25 mouse cellular contexts compared by ENCODE assay signal in genomic region chr9:66736016-66736415, GRCm38 (mm10). TPM values are rescaled to one million over a fixed set of nuclear protein-coding genes. Genes with fewer than 3 reads are reported as not detected.
DNase-seq lines count a peak whose midpoint lies in the region; ATAC-seq and TF ChIP-seq lines count a peak whose summit lies in the region.
"Had no signal": no experiment of that assay in that cellular context is flagged by ENCODE, and none has a peak within 500 bp of the region (broad histone marks: within the 10 kb centered on the region; RNA-seq: fewer than 3 reads in every experiment).

No protein-coding gene starts in this region.

- intact Hi-C loops in heart, adult 2 months (cut with DNase I), result no loop called here

- no peak for TF ChIP-seq POLR2A in kidney, adult 2 months (IDR thresholded peaks at IDR 0.05; ENCODE audit: low read depth, low read length)
- TF ChIP-seq POLR2A in small intestine, adult 2 months (IDR thresholded peaks at IDR 0.05; ENCODE audit: low read depth, low read length), result no peak
- no peak for TF ChIP-seq POLR2A in heart, adult 2 months (IDR thresholded peaks at IDR 0.05; ENCODE audit: insufficient read depth, low read depth, low read length)

- no peaks in the 10 kb centered on the region for H3K27me3 ChIP-seq in kidney, adult 2 months (replicated peaks; ENCODE audit: control insufficient read depth, insufficient read depth, low read length)
- H3K27me3 ChIP-seq in kidney, embryonic 14.5 days (ENCODE audit: control insufficient read depth, insufficient read depth, low read length), result no peaks in the 10 kb centered on the region
- no peaks in the 10 kb centered on the region for H3K27me3 ChIP-seq in kidney, postnatal 0 days (ENCODE audit: insufficient read depth, low read length)
- no peaks in the 10 kb centered on the region for H3K27me3 ChIP-seq in intestine, embryonic 15.5 days (replicated peaks)
- no peaks in the 10 kb centered on the region for H3K27me3 ChIP-seq in small intestine, adult 2 months (ENCODE audit: control insufficient read depth, insufficient read depth, low read length)
- H3K27me3 ChIP-seq in heart, adult 2 months (ENCODE audit: control insufficient read depth, insufficient read depth, low read length), result peaks cover 2% of the 10 kb centered on the region; the same call in 1 of the 2 replicates
- H3K27me3 ChIP-seq: CH12.LX; forebrain, embryonic 13.5 days; heart, embryonic 15.5 days; hindbrain, embryonic 13.5 days had no signal

- peak; percentile 40 for DNase-seq in kidney, adult 2 months
- no peak for DNase-seq in kidney, postnatal 0 days (ENCODE audit: low spot score)
- DNase-seq in kidney, adult 11 months, result no peak
- no peak for DNase-seq in urinary bladder, postnatal 14 days (ENCODE audit: low spot score)
- no peak for DNase-seq in heart, adult 2 months
- DNase-seq: cerebellum, adult 18-20 months; cerebellum, adult 9-10 months; gastrocnemius, adult 2 months; gastrocnemius, postnatal 14 days; heart, adult 11 months; heart, postnatal 10 days; heart, postnatal 36 days had no signal

- H3K79me2 ChIP-seq in heart, adult 2 months (replicated peaks; ENCODE audit: control insufficient read depth, insufficient read depth, low read length), result no peaks in the 10 kb centered on the region

- no peak overlapping the region for H3K9ac ChIP-seq in kidney, embryonic 14.5 days (ENCODE audit: low read depth, low read length)
- no peak overlapping the region for H3K9ac ChIP-seq in kidney, postnatal 0 days (ENCODE audit: low read depth, low read length)
- no peak overlapping the region for H3K9ac ChIP-seq in intestine, embryonic 15.5 days
- H3K9ac ChIP-seq in heart, adult 2 months (ENCODE audit: low read depth, low read length), result no peak overlapping the region
- H3K9ac ChIP-seq: forebrain, embryonic 13.5 days; heart, embryonic 12.5 days; heart, embryonic 15.5 days; hindbrain, embryonic 13.5 days had no signal

- H3K27ac ChIP-seq in kidney, adult 2 months (ENCODE audit: insufficient read depth, low read depth, low read length), result peak overlapping the region; percentile 77
- no peak overlapping the region for H3K27ac ChIP-seq in kidney, embryonic 14.5 days (ENCODE audit: low read depth, low read length)
- peak overlapping the region; percentile 73 for H3K27ac ChIP-seq in kidney, postnatal 0 days
- H3K27ac ChIP-seq in intestine, embryonic 15.5 days, result no peak overlapping the region
- H3K27ac ChIP-seq in small intestine, adult 2 months (ENCODE audit: insufficient read depth, low read depth, low read length), result peak overlapping the region; percentile 68
- H3K27ac ChIP-seq in heart, adult 2 months, result no peak overlapping the region
- H3K27ac ChIP-seq: forebrain, embryonic 10.5 days; forebrain, embryonic 13.5 days; gastrocnemius, adult 2 months; heart, embryonic 15.5 days; hindbrain, embryonic 10.5 days; hindbrain, embryonic 13.5 days had no signal

- H3K9me3 ChIP-seq in kidney, embryonic 14.5 days (ENCODE audit: control insufficient read depth, low read length), result no peaks in the 10 kb centered on the region
- no peaks in the 10 kb centered on the region for H3K9me3 ChIP-seq in kidney, postnatal 0 days (replicated peaks; ENCODE audit: low read length)
- no peaks in the 10 kb centered on the region for H3K9me3 ChIP-seq in intestine, embryonic 15.5 days
- H3K9me3 ChIP-seq: forebrain, embryonic 10.5 days; forebrain, embryonic 13.5 days; G1E; heart, embryonic 12.5 days; heart, embryonic 15.5 days; hindbrain, embryonic 10.5 days; hindbrain, embryonic 13.5 days had no signal

- TF ChIP-seq CTCF in kidney, adult 2 months (conservative IDR thresholded peaks at IDR 0.05; ENCODE audit: insufficient read depth, insufficient read length, low read depth, low read length), result no peak
- TF ChIP-seq CTCF in kidney, postnatal 0 days (IDR thresholded peaks at IDR 0.05; ENCODE audit: low read depth), result no peak
- no peak for TF ChIP-seq CTCF in small intestine, adult 2 months (IDR thresholded peaks at IDR 0.05; ENCODE audit: extremely low read depth, insufficient read length, insufficient replicate concordance, low read depth, low read length)
- TF ChIP-seq CTCF in heart, adult 2 months (IDR thresholded peaks at IDR 0.05), result no peak

- no peaks in the 10 kb centered on the region for H3K36me3 ChIP-seq in kidney, adult 2 months (ENCODE audit: control insufficient read depth, insufficient read depth, low read length)
- H3K36me3 ChIP-seq in kidney, embryonic 14.5 days (ENCODE audit: control insufficient read depth, insufficient read depth, low read length), result no peaks in the 10 kb centered on the region
- H3K36me3 ChIP-seq in kidney, postnatal 0 days (ENCODE audit: insufficient read depth, low read length), result no peaks in the 10 kb centered on the region
- H3K36me3 ChIP-seq in intestine, embryonic 15.5 days, result no peaks in the 10 kb centered on the region
- H3K36me3 ChIP-seq in small intestine, adult 2 months (ENCODE audit: control insufficient read depth, insufficient read depth, low read length), result no peaks in the 10 kb centered on the region
- no peaks in the 10 kb centered on the region for H3K36me3 ChIP-seq in heart, adult 2 months (ENCODE audit: control insufficient read depth, insufficient read depth, low read length)
- H3K36me3 ChIP-seq: forebrain, embryonic 10.5 days; G1E; heart, embryonic 12.5 days; heart, embryonic 15.5 days; hindbrain, embryonic 10.5 days; hindbrain, embryonic 13.5 days had no signal

- no peak overlapping the region for H3K4me3 ChIP-seq in kidney, adult 2 months (ENCODE audit: insufficient read depth, low read depth, low read length)
- H3K4me3 ChIP-seq in kidney, embryonic 14.5 days (ENCODE audit: low read length), result no peak overlapping the region
- no peak overlapping the region for H3K4me3 ChIP-seq in kidney, postnatal 0 days (replicated peaks; ENCODE audit: low read depth, low read length)
- H3K4me3 ChIP-seq in intestine, embryonic 15.5 days (replicated peaks), result no peak overlapping the region
- no peak overlapping the region for H3K4me3 ChIP-seq in small intestine, adult 2 months (ENCODE audit: low read depth, low read length)
- H3K4me3 ChIP-seq in heart, adult 2 months, result no peak overlapping the region
- H3K4me3 ChIP-seq: forebrain, embryonic 10.5 days; forebrain, embryonic 13.5 days; gastrocnemius, adult 2 months; heart, embryonic 12.5 days; heart, embryonic 15.5 days; hindbrain, embryonic 10.5 days; hindbrain, embryonic 13.5 days had no signal

- H3K4me1 ChIP-seq in kidney, adult 2 months (ENCODE audit: control insufficient read depth, insufficient read depth, low read length), result peaks cover 51% of the 10 kb centered on the region
- peaks cover 12% of the 10 kb centered on the region for H3K4me1 ChIP-seq in kidney, embryonic 14.5 days (ENCODE audit: control insufficient read depth, insufficient read depth, low read length)
- H3K4me1 ChIP-seq in kidney, postnatal 0 days (replicated peaks; ENCODE audit: insufficient read depth, low read length), result peaks cover 20% of the 10 kb centered on the region; the same call in 1 of the 2 replicates
- peaks cover 13% of the 10 kb centered on the region for H3K4me1 ChIP-seq in intestine, embryonic 15.5 days (replicated peaks)
- peaks cover 25% of the 10 kb centered on the region for H3K4me1 ChIP-seq in small intestine, adult 2 months (ENCODE audit: control insufficient read depth, insufficient read depth, insufficient read length, low read length)
- H3K4me1 ChIP-seq in heart, adult 2 months (ENCODE audit: control insufficient read depth, insufficient read depth, low read length), result 0 out of 2 replicates have a peak, but pooled peaks cover 1% of the 10 kb centered on the region
- H3K4me1 ChIP-seq: forebrain, embryonic 13.5 days had no signal

- no peak overlapping the region for H3K4me2 ChIP-seq in kidney, embryonic 14.5 days (replicated peaks; ENCODE audit: low read depth, low read length)
- H3K4me2 ChIP-seq in kidney, postnatal 0 days (ENCODE audit: low read length), result no peak overlapping the region
- H3K4me2 ChIP-seq in intestine, embryonic 15.5 days (replicated peaks), result no peak overlapping the region
- H3K4me2 ChIP-seq: forebrain, embryonic 13.5 days; heart, embryonic 12.5 days; heart, embryonic 15.5 days; hindbrain, embryonic 13.5 days had no signal

- 58% methylated on average over 3 of the region's 3 CpGs for WGBS in kidney, adult 2 months
- WGBS in kidney, embryonic 14.5 days, result 60% methylated on average over 3 of the region's 3 CpGs
- 61% methylated on average over 3 of the region's 3 CpGs for WGBS in kidney, postnatal 0 days
- WGBS in intestine, embryonic 15.5 days, result 58% methylated on average over 3 of the region's 3 CpGs
- WGBS in small intestine, adult 2 months, result 32% methylated on average over 3 of the region's 3 CpGs
- 80% methylated on average over 3 of the region's 3 CpGs for WGBS in heart, adult 2 months

- no peak for ATAC-seq in kidney, embryonic 14.5 days (ENCODE audit: low FRiP score, low TSS enrichment)
- no peak for ATAC-seq in kidney, postnatal 0 days (replicated peaks; ENCODE audit: low FRiP score, low read depth)
- ATAC-seq in intestine, embryonic 15.5 days, result peak; percentile 77
- ATAC-seq: forebrain, embryonic 13.5 days; forebrain, embryonic 16.5 days; hindbrain, embryonic 16.5 days had no signal

- TF ChIP-seq EP300 in heart, adult 2 months (IDR thresholded peaks at IDR 0.05; ENCODE audit: insufficient read depth, low read depth, low read length), result no peak

RNA-seq across cellular contexts. Expression of gene Car12, which starts 22.5 kb away (rescaled TPM):
- polyA plus RNA-seq in kidney, adult 2 months (2012; rRNA removed), result 295 and 328 TPM in 2 replicates
- polyA plus RNA-seq in kidney, embryonic 14.5 days (2014; fragmentation: Nextera tagmentation; extraction: Ambion mirVana), result 3.2 and 4.2 TPM in 2 replicates
- 52.5 and 60.2 TPM in 2 replicates for polyA plus RNA-seq in kidney, postnatal 0 days (2015; fragmentation: Nextera tagmentation; extraction: Ambion mirVana)
- polyA plus RNA-seq in intestine, embryonic 15.5 days (2015; fragmentation: Nextera tagmentation; extraction: Ambion mirVana), result 4.4 and 5.2 TPM in 2 replicates
- polyA plus RNA-seq in small intestine, adult 2 months (2012; rRNA removed), result 2.8 and 4.4 TPM in 2 replicates
- not detected for total RNA-seq in heart, adult 2 months (2021)
- not detected in 2 replicates for polyA plus RNA-seq in heart, adult 2 months (2012; rRNA removed)
- total RNA-seq: heart, postnatal 36 days had no signal
- polyA plus RNA-seq: G1E had no signal

RNA-seq across cellular contexts. Expression of gene Aph1b, which starts 59.3 kb away (rescaled TPM):
- 5.4 and 6.5 TPM in 2 replicates for polyA plus RNA-seq in kidney, adult 2 months (2012; rRNA removed)
- 6.0 and 13.8 TPM in 2 replicates for polyA plus RNA-seq in kidney, embryonic 14.5 days (2014; fragmentation: Nextera tagmentation; extraction: Ambion mirVana)
- polyA plus RNA-seq in kidney, postnatal 0 days (2015; fragmentation: Nextera tagmentation; extraction: Ambion mirVana), result 10.9 and 11.7 TPM in 2 replicates
- 8.5 and 8.9 TPM in 2 replicates for polyA plus RNA-seq in intestine, embryonic 15.5 days (2015; fragmentation: Nextera tagmentation; extraction: Ambion mirVana)
- polyA plus RNA-seq in small intestine, adult 2 months (2012; rRNA removed), result 0.68 and 0.79 TPM in 2 replicates
- total RNA-seq in heart, adult 2 months (2021), result 1 to 10 TPM; 4.3 to 5.2 TPM
- 2.3 and 5.4 TPM in 2 replicates for polyA plus RNA-seq in heart, adult 2 months (2012; rRNA removed)

Comparison
In these comparisons a context has a peak if more than half of its experiments do, and no peak if none do; other contexts are left out.
1. H3K27ac ChIP-seq: peak in kidney, adult 2 months (single experiment), kidney, postnatal 0 days (single experiment) and small intestine, adult 2 months (single experiment); none in kidney, embryonic 14.5 days (single experiment), intestine, embryonic 15.5 days (single experiment) and heart, adult 2 months (single experiment).